Mouse (Mus musculus) MEL (cell line): ENCODE measurements around the gene Ddost. TPM values are rescaled to one million over a fixed set of nuclear protein-coding genes. Genes with fewer than 3 reads are reported as not detected.
A peak's percentile ranks its signal among the peaks of the same experiment; 100 is the strongest.

Source experiments
- DNase-seq: peaks from one replicate; pipeline ENCODE4 v3.0.0; 2011; ENCODE audit warnings: low read depth, low spot score
- H3K27ac ChIP-seq: 2 replicates; pipeline ENCODE4 v1.5.1; 2012; ENCODE audit warnings: low read depth, mild to moderate bottlenecking, control low read depth, low read length, moderate library complexity; ENCODE audit not compliant: control insufficient read depth
- H3K27me3 ChIP-seq, 2 experiments: fragments of 150-350 bp in 1 of 2; sonication (generic) in 1 of 2; 2 replicates each; pipeline ENCODE4 v1.6.1; 2012; ENCODE audit warnings: low read length in 2 of 2, mild to moderate bottlenecking in 2 of 2, improper control_type of control experiment in 1 of 2, moderate library complexity in 1 of 2; ENCODE audit not compliant: insufficient read depth in 2 of 2, control insufficient read depth in 1 of 2
- H3K36me3 ChIP-seq, 2 experiments: 2 replicates each; pipeline ENCODE4 v1.6.1; 2012 to 2014; ENCODE audit warnings: low read length in 2 of 2, improper control_type of control experiment in 1 of 2, inconsistent platforms in 1 of 2, mild to moderate bottlenecking in 1 of 2; ENCODE audit not compliant: insufficient read depth in 2 of 2, control insufficient read depth in 1 of 2
- H3K4me1 ChIP-seq, 2 experiments: fragments of 150-350 bp in 1 of 2; sonication (generic) in 1 of 2; 2 replicates each; pipeline ENCODE4 v1.6.1; 2012; ENCODE audit warnings: low read length in 2 of 2, improper control_type of control experiment in 1 of 2, mild to moderate bottlenecking in 1 of 2; ENCODE audit not compliant: insufficient read depth in 2 of 2, control insufficient read depth in 1 of 2
- H3K4me3 ChIP-seq, 2 experiments: fragments of 150-350 bp in 1 of 2; sonication (generic) in 1 of 2; 2 replicates each; pipeline ENCODE4 v1.5.1; 2012; ENCODE audit warnings: low read depth in 2 of 2, low read length in 2 of 2, mild to moderate bottlenecking in 2 of 2, moderate library complexity in 2 of 2, control low read depth in 1 of 2, improper control_type of control experiment in 1 of 2; ENCODE audit not compliant: control insufficient read depth in 1 of 2, insufficient read depth in 1 of 2
- H3K79me2 ChIP-seq: 2 replicates; pipeline ENCODE4 v1.6.1; 2012; ENCODE audit warnings: mild to moderate bottlenecking, low read length, moderate library complexity; ENCODE audit not compliant: control insufficient read depth, poor library complexity, insufficient read depth
- H3K9ac ChIP-seq: 2 replicates; pipeline ENCODE4 v1.6.1; 2012; ENCODE audit warnings: low read depth, mild to moderate bottlenecking, control low read depth, low read length, moderate library complexity; ENCODE audit not compliant: control insufficient read depth, poor library complexity, severe bottlenecking
- H3K9me3 ChIP-seq: fragments of 150-350 bp; sonication (generic); replicated peaks from 2 replicates; pipeline ENCODE4 v1.6.1; 2012; ENCODE audit warnings: mild to moderate bottlenecking, low read length, improper control_type of control experiment, moderate library complexity; ENCODE audit not compliant: insufficient read depth
- CHD1 ChIP-seq: IDR thresholded peaks from 2 replicates; pipeline ENCODE4 v1.6.1; 2012; ENCODE audit warnings: low read depth, mild to moderate bottlenecking, inconsistent platforms, low read length, improper control_type of control experiment
- CHD2 ChIP-seq: IDR thresholded peaks from 2 replicates; pipeline ENCODE4 v1.6.1; 2011; ENCODE audit warnings: low read length, improper control_type of control experiment
- E2F4 ChIP-seq: IDR thresholded peaks from 2 replicates; pipeline ENCODE4 v1.6.1; 2011; ENCODE audit warnings: low read depth, low read length, improper control_type of control experiment, borderline replicate concordance
- ETS1 ChIP-seq: IDR thresholded peaks from 2 replicates; pipeline ENCODE4 v1.6.1; 2012; ENCODE audit warnings: low read depth, mild to moderate bottlenecking, inconsistent platforms, low read length, improper control_type of control experiment, moderate library complexity
- KAT2A ChIP-seq: conservative IDR thresholded peaks from 2 replicates; pipeline ENCODE4 v1.6.1; 2012; ENCODE audit warnings: low read depth, low read length, improper control_type of control experiment, inconsistent platforms
- MAZ ChIP-seq: IDR thresholded peaks from 2 replicates; pipeline ENCODE4 v1.6.1; 2012; ENCODE audit warnings: low read depth, mild to moderate bottlenecking, inconsistent platforms, low read length, improper control_type of control experiment
- MEF2A ChIP-seq: IDR thresholded peaks from 2 replicates; pipeline ENCODE4 v1.6.1; 2014; ENCODE audit warnings: low read depth, mild to moderate bottlenecking, inconsistent platforms, low read length, improper control_type of control experiment; ENCODE audit not compliant: poor library complexity, insufficient replicate concordance, severe bottlenecking; ENCODE audit errors: extremely low read depth
- MXI1 ChIP-seq: IDR thresholded peaks from 2 replicates; pipeline ENCODE4 v1.6.1; 2011; ENCODE audit warnings: mild to moderate bottlenecking, low read depth, low read length, improper control_type of control experiment
- MYB ChIP-seq: IDR thresholded peaks from 2 replicates; pipeline ENCODE4 v1.6.1; 2011; ENCODE audit warnings: mild to moderate bottlenecking, low read depth, low read length, improper control_type of control experiment
- NELFE ChIP-seq: IDR thresholded peaks from 2 replicates; pipeline ENCODE4 v1.6.1; 2011; ENCODE audit warnings: low read depth, low read length, improper control_type of control experiment
- NRF1 ChIP-seq: IDR thresholded peaks from 2 replicates; pipeline ENCODE4 v1.6.1; 2014; ENCODE audit warnings: low read depth, mild to moderate bottlenecking, inconsistent platforms, low read length, improper control_type of control experiment, moderate library complexity; ENCODE audit not compliant: poor library complexity, insufficient read depth, severe bottlenecking
- RAD21 ChIP-seq: IDR thresholded peaks from 2 replicates; pipeline ENCODE4 v1.6.1; 2011; ENCODE audit warnings: mild to moderate bottlenecking, low read depth, low read length, improper control_type of control experiment
- RCOR1 ChIP-seq: IDR thresholded peaks from 2 replicates; pipeline ENCODE4 v1.6.1; 2012; ENCODE audit warnings: low read depth, mild to moderate bottlenecking, inconsistent platforms, low read length, improper control_type of control experiment
- SIN3A ChIP-seq: IDR thresholded peaks from 2 replicates; pipeline ENCODE4 v1.6.1; 2012; ENCODE audit warnings: low read length, improper control_type of control experiment, inconsistent platforms
- USF1 ChIP-seq: IDR thresholded peaks from 2 replicates; pipeline ENCODE4 v1.6.1; 2014; ENCODE audit warnings: low read depth, mild to moderate bottlenecking, inconsistent platforms, low read length, improper control_type of control experiment, moderate library complexity
- USF2 ChIP-seq, 2 experiments: IDR thresholded peaks; 2 replicates each; pipeline ENCODE4 v1.6.1; 2011 to 2012; ENCODE audit warnings: improper control_type of control experiment in 2 of 2, low read length in 2 of 2, borderline replicate concordance in 1 of 2, inconsistent platforms in 1 of 2, low read depth in 1 of 2, mild to moderate bottlenecking in 1 of 2; ENCODE audit not compliant: insufficient read depth in 1 of 2
- ZC3H11A ChIP-seq: IDR thresholded peaks from 2 replicates; pipeline ENCODE4 v1.6.1; 2012; ENCODE audit warnings: low read depth, mild to moderate bottlenecking, inconsistent platforms, low read length, improper control_type of control experiment
- ZKSCAN1 ChIP-seq: IDR thresholded peaks from 2 replicates; pipeline ENCODE4 v1.6.1; 2012; ENCODE audit warnings: low read depth, mild to moderate bottlenecking, inconsistent platforms, low read length, improper control_type of control experiment, moderate library complexity
- polyA plus RNA-seq, 2 experiments: library from polyadenylated mRNA; stranded (reverse) in 1 of 2; unstranded in 1 of 2; fragments of >175 nt in 1 of 2; fragments of >200 nt in 1 of 2; gene quantifications; 2 replicates each; pipeline versions ENCODE4 v1.2.1 to v1.2.4; 2012; ENCODE audit warnings: low replicate concordance in 2 of 2, low read depth in 1 of 2; ENCODE audit not compliant: insufficient read length in 2 of 2, insufficient read depth in 1 of 2, missing spikeins in 1 of 2
- total RNA-seq: library from RNA; depleted of rRNA; stranded (reverse); fragments of 300-350 nt; gene quantifications from 2 replicates; pipeline ENCODE4 v1.2.3, GENCODE M21; 2012

Gene Ddost
- total and polyA plus RNA-seq, 3 experiments, result 68.9 to 402 (median 283) TPM

- TF ChIP-seq MAZ, result no peak
- TF ChIP-seq NELFE, result no peak
- TF ChIP-seq RCOR1, result 0 out of 2 replicates have a peak, but pooled peaks have one; percentile 22
- TF ChIP-seq CHD1, result no peak
- no peak for TF ChIP-seq MEF2A
- no peak for TF ChIP-seq ETS1
- no peak for TF ChIP-seq RAD21
- no peak for TF ChIP-seq KAT2A
Measured at GRCm38 (mm10) chr4:138356141-138356540, 51.6 kb downstream of the Ddost start (continued).

GRCm38 (mm10) chr4:138356551-138356950 lies 52.0 kb downstream of the Ddost start:
- no peaks in the 10 kb centered on the region for H3K9me3 ChIP-seq
- no peak for DNase-seq
- H3K79me2 ChIP-seq, result no peaks in the 10 kb centered on the region
- H3K9ac ChIP-seq, result no peak overlapping the region
- H3K4me1 ChIP-seq, result peaks cover 3 to 25% of the 10 kb centered on the region in 2 experiments
- H3K27me3 ChIP-seq, result no peaks in the 10 kb centered on the region
- TF ChIP-seq USF2 (IDR thresholded peaks at IDR 0.05; ENCODE audit: borderline replicate concordance in 1 of 2, insufficient read depth in 1 of 2, low read depth in 1 of 2, low read length in 2 of 2), result no peak
- no peak for TF ChIP-seq ZKSCAN1
- TF ChIP-seq NRF1, result no peak
- TF ChIP-seq ZC3H11A, result no peak
- TF ChIP-seq MXI1, result no peak
- TF ChIP-seq E2F4, result no peak
- TF ChIP-seq RCOR1, result no peak
- TF ChIP-seq MYB, result no peak
- TF ChIP-seq CHD2, result no peak
- no peak for TF ChIP-seq USF1
- H3K27ac ChIP-seq, result no peak overlapping the region
- H3K36me3 ChIP-seq, result peaks cover 0 to 12% of the 10 kb centered on the region in 2 experiments; a peak in 2 of 4 replicates
- H3K4me3 ChIP-seq, result no peak overlapping the region

- TF ChIP-seq MAZ (no peak), USF1 (no peak), SIN3A (no peak), MEF2A (no peak)
- Histone ChIP-seq H3K27me3 (no peaks in the 10 kb centered on the region), H3K36me3 (peaks cover 0 to 12% of the 10 kb centered on the region in 2 experiments; a peak in 2 of 4 replicates), H3K4me3 (no peak overlapping the region), H3K79me2 (no peaks in the 10 kb centered on the region), H3K9me3 (no peaks in the 10 kb centered on the region), H3K27ac (no peak overlapping the region), H3K4me1 (peaks cover 3 to 25% of the 10 kb centered on the region in 2 experiments), H3K9ac (no peak overlapping the region)
- DNase-seq, result no peak
Measured at GRCm38 (mm10) chr4:138358176-138358575, 53.6 kb downstream of the Ddost start.
